Mouse (Mus musculus): Measurements from ENCODE around the gene Gfod2.

Gfod2 gene

DNA sequence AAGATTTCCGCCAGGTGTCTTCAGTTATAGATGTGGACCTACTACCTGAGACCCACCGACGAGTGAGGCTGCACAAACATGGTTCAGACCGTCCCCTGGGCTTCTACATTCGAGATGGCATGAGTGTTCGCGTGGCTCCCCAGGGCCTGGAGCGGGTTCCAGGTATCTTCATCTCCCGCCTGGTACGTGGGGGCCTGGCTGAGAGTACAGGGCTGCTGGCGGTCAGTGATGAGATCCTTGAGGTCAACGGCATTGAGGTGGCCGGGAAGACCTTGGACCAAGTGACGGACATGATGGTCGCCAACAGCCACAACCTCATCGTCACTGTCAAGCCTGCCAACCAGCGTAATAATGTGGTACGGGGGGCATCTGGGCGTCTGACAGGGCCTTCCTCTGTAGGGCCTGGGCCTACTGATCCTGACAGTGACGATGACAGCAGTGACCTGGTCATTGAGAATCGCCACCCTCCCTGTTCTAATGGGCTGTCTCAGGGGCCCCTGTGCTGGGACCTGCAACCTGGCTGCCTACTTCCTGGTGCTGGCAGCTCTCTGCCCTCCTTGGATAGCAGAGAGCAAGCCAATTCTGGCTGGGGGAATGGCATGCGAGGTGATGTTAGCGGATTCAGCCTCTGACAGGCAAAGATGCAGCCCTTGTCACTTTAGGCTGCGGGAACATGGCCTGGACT, 55.6 kb downstream of the Gfod2 start:
- DNase-seq (ENCODE audit: low read depth, low spot score) = no peak

DNA sequence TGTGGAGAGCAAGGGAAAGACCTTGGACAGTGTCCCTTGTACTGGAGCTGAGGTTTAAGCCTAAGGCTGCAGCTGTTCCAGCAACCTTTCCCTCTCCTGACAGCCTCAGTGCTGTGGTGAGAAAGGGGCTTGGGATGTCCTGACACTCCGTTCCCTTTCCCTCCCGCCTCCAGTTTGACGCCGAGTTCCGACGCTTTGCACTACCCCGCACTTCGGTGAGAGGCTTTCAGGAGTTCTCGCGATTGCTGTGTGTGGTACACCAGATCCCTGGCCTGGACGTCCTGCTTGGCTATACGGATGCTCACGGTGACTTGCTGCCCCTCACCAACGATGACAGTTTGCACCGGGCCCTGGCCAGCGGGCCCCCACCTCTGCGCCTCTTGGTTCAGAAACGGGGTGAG, 56.5 kb downstream of the Gfod2 start:
- DNase-seq (ENCODE audit: low read depth, low spot score) = no peak

GRCm38 (mm10) chr8:105700966-105701824, 57.3 kb downstream of the Gfod2 start, which contains the start of the genes Acd and Pard6a:
Acd (minus strand) TSS chr8:105701102.
Pard6a (plus strand) TSS chr8:105701148.
- peak; percentile 94 for DNase-seq (ENCODE audit: low read depth, low spot score)

GRCm38 (mm10) chr8:105700566-105700965, 57.9 kb downstream of the Gfod2 start:
- DNase-seq (ENCODE audit: low read depth, low spot score) = no peak

- DNase-seq (ENCODE audit: low read depth, low spot score) = no peak
These were observed 58.8 kb downstream of the Gfod2 start for GRCm38 (mm10) chr8:105699488-105700215.

DNA sequence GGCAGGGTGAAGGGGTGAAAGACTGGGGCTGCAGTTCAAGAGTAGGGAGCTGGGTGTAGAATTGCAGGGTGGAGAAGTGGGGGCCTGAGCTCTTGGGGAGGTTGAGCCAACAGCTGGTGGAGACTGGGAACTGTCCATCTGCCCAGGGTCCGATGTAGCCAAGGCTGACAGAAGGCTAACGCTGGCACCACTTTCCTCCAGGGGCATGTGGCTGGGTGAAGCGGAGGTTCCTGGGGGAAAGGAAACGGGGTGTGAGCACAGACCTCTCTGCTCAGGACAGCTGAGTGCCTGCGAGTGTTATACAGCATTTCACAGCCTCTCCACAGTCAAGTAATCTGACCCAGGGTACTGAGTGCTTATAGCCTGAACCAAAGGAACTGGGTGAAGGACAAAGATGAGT, 59.7 kb downstream of the Gfod2 start:
- DNase-seq (ENCODE audit: low read depth, low spot score) = no peak

DNA sequence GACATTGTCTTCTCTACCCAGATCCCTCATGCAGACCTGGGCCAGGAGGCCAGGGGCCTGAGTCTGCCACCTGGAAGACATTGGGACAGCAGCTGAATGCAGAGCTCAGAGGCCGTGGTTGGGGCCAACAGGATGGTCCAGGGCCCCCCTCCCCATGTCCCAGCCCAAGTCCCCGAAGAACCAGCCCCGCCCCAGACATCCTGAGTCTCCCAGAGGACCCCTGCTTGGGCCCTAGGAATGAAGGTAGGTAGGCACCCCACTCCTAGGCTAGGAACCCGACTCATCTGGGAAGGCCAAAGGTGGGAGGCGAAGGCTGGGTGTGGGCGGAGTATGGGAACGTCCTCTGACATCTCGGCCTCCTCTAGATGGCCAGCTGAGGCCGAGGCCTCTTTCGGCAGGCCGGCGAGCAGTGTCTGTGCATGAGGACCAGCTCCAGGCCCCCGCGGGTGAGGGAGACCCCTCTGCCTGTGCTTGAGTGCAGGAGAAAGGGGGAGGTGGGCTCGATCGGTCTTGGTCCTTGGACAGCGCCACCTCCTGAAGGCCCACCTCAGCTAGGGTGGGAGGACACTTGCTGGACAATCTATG, 61.2 kb downstream of the Gfod2 start:
- no peak for DNase-seq (ENCODE audit: low read depth, low spot score)

DNA sequence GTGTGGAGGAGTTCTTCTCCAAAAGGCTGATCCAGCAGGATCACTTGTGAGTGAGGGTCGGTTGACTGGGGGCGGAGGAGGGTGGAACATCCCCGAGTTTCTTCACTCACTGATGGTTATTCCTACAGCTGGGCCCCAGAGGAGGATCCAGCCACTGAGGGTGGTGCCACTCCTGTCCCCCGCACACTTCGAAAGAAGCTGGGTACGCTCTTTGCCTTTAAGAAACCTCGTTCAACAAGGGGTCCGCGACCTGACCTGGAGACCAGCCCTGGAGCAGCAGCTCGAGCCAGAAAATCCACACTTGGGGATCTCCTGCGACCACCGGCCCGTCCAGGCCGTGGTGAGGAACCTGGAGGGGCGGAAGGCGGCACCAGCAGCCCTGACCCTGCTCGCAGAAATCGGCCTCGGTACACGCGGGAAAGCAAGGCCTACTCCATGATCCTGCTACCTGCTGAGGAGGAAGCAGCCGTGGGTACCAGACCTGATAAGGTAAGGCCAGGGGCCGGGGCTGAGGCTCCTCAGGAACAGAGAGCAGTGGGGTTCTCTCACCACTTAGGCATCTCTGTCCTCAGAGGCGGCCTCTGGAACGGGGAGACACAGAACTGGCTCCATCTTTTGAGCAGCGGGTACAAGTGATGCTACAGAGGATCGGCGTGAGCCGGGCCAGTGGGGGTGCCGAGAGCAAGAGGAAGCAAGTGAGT, 63.2 kb downstream of the Gfod2 start:
- DNase-seq (ENCODE audit: low read depth, low spot score) = no peak

DNA sequence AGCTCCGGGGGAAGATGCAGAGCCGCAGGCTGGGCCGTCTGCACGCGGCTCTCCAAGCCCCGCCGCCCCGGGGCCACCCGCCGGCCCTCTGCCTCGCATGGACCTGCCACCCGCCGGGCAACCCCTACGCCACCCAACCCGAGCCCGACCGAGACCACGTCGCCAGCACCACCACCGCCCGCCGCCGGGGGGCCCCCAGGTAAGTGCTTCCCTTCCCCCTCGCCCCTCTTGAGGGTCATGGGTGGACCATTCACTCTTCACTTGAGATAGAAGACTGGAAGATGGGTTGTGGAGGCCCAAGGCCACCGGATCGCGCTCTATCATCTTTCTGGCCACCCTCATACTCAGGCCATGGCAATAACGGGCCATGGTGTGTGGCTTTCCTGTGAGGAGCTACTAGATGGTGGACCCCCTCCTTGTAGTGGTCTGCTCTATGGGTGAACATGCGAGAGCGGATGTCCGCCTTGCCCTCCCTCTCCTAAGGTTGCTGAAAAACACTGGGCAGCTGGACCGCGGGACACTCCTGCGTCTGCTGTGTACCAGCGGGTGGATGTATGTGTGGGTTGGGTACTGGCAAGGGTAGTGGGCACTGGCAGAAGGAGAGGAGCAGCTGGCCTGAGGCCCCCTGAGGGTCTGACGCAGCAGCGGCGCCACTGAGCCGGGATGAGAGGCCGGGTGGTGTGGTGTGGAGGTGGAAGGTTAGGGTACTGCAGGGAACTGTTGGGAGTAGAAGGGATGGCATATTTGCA, 64.2 kb downstream of the Gfod2 start:
- no peak for DNase-seq (ENCODE audit: low read depth, low spot score)

- DNase-seq (ENCODE audit: low read depth, low spot score) = no peak
These were observed 64.8 kb downstream of the Gfod2 start for GRCm38 (mm10) chr8:105693648-105694047.

DNA sequence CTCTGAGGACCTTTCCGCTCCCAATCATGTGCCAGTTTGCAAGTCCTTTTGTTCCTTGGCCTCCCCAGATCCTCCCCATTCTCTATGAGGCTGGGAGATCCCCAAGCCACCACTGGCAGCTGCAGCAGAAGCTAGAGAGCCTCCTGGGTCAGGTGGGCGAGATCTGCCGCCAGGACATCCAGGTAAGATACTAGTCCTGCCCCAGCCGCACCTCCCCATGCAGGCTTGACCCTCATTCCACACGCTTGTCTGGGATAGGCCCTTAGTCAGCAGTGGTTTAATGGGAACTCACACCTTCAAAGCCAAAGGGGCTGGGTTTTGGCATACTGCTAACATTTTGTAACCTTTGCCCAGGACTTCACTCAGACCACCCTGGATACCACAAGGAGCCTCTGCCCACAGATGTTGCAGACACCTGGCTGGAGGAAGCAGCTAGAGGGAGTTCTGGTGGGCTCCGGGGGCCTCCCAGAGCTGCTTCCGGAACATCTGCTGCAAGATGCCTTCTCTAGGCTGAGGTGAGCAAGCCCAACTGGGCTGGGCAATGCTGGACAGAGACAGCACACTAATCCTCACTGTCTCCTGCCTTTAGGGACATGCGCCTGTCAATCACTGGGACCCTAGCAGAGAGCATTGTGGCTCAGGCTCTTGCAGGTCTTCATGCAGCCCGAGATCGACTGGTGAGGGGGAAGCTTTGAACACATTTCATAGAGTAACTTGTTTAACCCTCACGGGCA, 65.8 kb downstream of the Gfod2 start:
- DNase-seq (ENCODE audit: low read depth, low spot score) = no peak

DNA sequence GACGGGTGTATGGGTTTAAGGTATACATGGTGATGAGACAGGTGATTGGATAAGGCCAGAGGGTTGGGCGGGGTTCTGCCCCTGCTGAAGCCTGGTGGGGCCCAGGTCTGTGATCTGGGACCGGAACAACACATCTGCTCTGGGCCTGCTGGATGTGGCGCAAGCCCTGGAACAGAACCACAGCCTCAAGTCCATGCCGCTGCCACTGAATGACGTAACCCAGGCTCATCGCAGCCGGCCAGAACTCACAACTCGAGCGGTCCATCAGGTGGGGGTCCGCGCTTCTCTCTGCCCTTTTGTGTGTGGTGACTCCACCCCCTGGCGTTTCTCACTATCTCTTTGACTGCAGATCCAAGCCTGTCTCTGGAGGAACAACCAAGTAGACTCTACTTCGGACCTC, 67.5 kb downstream of the Gfod2 start:
- DNase-seq (ENCODE audit: low read depth, low spot score) = no peak

DNA sequence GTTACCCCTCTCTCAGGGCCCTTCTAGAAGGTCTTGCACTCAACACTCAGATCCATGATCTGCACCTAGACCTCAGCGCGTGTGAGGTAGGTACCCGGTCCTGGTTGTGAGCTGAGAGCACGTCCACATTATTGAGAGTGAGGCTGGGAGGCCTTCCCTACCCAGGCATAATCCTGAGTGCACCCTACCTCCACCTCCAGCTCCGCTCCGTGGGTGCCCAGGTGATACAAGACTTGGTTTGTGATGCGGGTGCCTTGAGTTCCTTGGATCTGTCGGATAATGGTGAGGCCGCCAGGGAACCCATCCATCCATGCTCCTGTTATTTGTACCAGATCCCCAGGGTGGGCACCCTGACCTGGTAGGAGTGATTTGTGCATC, 68.5 kb downstream of the Gfod2 start:
- no peak for DNase-seq (ENCODE audit: low read depth, low spot score)

DNA sequence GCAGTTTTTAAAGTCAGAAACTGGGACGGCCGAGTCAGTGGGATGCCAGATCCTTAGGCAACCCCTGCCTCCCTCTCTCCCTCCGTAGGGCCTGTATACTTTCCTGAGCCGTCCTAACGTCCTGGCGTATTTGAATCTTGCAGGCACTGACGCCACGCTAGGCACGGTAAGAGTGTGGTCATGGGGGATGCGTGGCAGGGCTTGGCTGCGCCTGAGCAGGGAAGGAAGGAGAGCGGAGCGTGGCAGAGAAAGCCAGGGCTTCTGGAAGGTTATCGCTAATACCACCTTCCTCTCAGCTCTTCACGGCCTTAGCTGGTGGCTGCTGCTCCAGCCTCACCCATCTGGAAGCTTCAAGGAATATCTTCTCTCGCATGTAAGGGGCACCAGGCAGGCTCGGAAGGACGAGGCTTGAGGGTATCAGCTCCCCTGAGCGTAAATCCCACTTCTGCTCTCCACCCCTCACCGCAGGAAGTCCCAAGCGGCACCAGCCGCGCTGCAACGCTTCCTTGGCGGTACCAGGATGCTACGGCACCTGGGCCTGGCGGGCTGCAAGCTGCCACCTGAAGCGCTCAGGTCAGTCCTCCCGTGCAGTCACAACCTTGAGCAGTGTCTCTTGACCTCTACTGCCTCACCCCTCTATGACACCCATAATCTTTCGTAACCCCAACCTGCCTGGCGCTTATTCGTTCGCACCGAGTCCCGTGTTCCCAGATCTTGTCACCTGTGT, 69.0 kb downstream of the Gfod2 start:
- no peak for DNase-seq (ENCODE audit: low read depth, low spot score)

DNA sequence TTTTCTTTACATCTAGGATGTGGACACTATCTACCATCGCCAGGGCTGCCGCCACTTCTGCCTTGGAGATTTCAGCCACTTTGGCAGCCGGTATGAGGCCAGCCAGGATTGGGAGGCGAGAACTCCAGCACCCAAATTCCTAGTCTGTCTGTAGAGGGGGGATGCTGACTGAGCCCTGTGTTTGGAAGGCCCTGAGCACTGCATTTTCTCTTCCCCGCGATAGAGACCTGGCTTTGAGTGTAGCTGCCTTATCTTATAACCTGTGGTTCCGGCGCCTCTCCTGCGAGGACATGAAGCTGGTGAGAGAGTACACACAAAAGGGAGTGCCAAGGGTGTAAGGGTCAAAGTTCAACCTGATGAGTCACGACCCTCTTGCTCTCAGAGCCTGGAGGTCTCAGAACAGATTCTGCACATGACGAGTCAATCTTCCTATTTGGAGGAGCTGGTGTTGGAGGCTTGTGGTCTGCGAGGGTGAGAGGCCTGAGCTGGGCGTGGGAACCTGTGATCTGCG, 70.2 kb downstream of the Gfod2 start:
- DNase-seq (ENCODE audit: low read depth, low spot score) = no peak

GRCm38 (mm10) chr8:105687512-105687911, 71.0 kb downstream of the Gfod2 start:
- no peak for DNase-seq (ENCODE audit: low read depth, low spot score)

GRCm38 (mm10) chr8:105686551-105686950, 71.9 kb downstream of the Gfod2 start:
- DNase-seq (ENCODE audit: low read depth, low spot score) = no peak

DNA sequence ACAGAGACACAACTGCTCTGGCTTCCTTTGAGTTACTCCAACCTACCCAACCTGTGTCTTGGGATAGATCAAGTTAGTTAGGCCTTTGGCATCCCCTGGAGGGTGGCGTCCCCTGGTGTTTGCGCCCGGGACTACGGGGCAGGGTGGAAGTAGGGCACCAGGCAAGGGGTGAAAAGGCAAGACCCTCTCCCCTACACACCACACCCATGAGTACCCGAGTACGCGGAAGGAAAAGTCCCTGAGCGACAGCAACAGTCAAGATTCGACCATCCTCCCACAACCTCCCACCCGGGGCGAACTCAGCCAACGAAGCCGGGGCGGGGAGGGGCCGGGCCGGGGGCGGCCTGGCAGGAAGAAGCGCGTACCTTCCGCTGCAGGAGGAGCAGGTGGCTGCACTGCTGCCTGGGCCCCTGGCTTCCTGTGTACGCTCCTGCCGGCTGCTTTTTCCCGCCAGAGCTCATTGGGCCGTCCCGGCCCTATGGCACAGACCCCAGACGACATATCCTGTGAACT, 72.6 kb downstream of the Gfod2 start, which contains the start of gene Carmil2:
Gene Carmil2, plus strand, starts transcription at position 479 of the 513 bp plus-strand sequence.
- DNase-seq (ENCODE audit: low read depth, low spot score) = peak; percentile 80

DNA sequence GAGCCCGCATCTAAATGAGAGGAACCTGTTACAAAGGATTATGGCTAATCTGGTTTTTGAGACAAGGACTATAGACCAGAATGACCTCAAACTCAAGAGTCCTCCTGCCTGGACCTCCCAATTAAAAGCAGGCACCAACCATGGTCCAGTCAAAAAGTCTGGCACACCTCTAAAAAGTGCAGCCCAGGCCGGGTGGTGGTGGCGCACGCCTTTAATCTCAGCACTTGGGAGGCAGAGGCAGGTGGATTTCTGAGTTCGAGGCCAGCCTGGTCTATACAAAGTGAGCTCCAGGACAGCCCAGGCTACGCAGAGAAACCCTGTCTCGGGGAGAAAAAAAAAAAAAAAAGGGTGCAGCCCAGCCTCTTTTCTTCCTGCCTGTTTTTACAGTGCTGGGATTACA, 73.1 kb downstream of the Gfod2 start:
- no peak for DNase-seq (ENCODE audit: low read depth, low spot score)

Measured in WW6 (cell line).